Mouse (Mus musculus) gastrocnemius, postnatal 10 days (tissue): ENCODE results near the gene Klk1b3. TPM values are rescaled to one million over a fixed set of nuclear protein-coding genes. Genes with fewer than 3 reads are reported as not detected.
A peak's percentile ranks its signal among the peaks of the same experiment; 100 is the strongest.
"Not testable (repeated sequence)": the region's sequence is repeated elsewhere in the genome, so short reads cannot be mapped to it uniquely, and the experiment has no call there.

Source experiments
- DNase-seq: peaks from one replicate; pipeline ENCODE4 v3.0.0; 2021; ENCODE audit warnings: mixed read lengths
- long read RNA-seq, 2 experiments: library from polyadenylated mRNA; stranded (forward); transcript quantifications; one replicate each; pipeline ENCODE4 v2.0.0; 2021
- total RNA-seq, 2 experiments: library from RNA; stranded (reverse); gene quantifications; 2 replicates each; pipeline ENCODE4 v1.2.3; 2021

Gene Klk1b3
- not detected for total RNA-seq
- long read RNA-seq, experiment 1 = 0 reads
- long read RNA-seq, experiment 2 = 0 reads

- no peak for DNase-seq
These were observed at the start of gene Klk1b3 for GRCm38 (mm10) chr7:44197891-44198290. Gene Klk1b3, plus strand, starts transcription at chr7:44198191.

DNA sequence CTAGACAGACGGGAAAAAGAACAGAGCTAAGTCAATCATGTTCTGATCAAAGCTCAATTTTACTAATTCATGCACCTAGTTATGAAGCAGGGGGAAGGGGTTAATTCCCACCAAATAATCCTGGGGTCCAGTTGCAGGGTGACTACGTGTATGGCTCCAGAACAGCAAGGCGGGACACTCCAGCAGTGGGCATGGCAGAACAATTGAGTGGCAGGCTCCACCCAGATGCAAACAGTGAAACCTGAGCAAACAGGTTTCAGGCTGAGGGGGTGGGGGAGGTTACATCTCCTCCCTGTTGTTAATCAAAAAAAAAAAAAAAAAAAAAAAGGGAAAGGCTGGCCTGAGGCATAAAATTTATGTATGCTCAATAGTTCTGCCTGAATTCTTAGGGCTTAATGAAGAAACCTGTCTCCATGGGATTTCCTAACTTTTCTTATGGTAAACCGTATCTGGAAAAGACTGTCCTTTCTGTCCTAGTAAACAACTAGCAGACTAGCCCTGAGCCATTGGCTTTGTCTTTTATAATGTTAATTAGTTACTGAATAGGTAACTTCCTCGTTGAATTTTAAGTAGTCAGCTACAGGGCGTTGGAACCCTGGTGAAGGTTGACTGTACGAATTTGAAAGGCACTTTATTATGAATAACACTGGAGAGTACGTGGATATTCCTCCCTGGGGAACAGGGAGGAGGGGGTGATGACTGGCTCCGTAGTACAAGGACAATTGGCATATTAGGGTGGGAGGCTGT lies 18.5 kb upstream of the Klk1b3 start:
- no peak for DNase-seq

DNA sequence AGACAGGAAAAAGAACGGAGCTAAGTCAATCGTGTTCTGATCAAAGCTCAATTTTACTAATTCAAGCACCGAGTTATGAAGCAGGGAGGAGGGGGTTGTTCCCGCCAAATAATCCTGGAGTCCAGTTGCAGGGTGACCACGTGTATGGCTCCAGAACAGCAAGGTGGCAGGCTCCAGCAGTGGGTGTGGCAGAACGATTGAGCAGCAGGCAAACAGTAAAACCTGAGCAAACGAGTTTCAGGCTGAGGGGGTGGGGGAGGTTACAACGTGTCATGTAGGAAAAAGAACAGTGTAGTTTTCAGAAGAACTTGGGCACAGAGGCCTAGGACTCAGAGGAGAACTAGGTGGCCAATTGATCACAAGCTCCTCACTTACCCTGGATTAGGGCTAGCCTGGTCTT lies 11.5 kb upstream of the Klk1b3 start:
- DNase-seq = not testable (repeated sequence)

DNA sequence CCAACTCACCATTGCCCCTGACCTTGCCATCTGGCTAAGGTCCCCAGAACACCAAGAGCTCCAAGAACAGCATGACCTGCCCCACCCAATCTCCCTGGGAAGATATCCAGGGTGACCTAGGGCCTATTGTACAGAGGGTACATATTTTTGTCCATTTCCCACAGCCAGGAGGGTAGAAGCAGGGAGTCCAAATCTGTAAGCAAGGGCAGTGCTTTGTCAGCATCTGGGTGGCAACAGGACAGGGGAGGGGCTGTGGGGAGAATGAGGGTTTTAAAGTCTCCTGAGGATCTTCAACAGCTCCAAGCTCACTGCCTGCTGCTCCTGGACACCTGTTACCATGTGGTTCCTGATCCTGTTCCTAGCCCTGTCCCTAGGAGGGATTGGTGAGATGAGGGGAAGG lies 10.1 kb upstream of the Klk1b3 start, which contains the start of gene Klk1b24:
Klk1b24 (plus strand) TSS at position 301 of the 400 bp plus-strand sequence.
- DNase-seq = not testable (repeated sequence)

GRCm38 (mm10) chr7:44193466-44193865 lies 4.5 kb upstream of the Klk1b3 start:
- not testable (repeated sequence) for DNase-seq

DNA sequence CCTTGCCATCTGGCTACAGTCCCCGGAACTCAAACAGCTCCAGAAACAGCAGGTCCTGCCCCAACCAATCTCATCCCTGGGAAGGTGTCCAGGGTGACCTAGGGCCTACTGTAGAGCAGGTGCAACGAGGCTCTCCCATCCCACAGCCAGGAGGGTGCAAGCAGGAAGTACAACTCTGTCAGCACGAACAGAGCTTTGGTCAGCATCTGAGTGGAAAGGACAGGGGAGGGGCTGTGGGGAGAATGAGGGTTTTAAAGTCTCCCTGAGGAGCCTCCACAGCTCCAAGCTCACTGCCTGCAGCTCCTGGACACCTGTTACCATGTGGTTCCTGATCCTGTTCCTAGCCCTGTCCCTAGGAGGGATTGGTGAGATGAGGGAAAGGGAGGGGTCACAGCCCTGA lies 9.1 kb downstream of the Klk1b3 start, which contains the start of gene Klk1b4:
Klk1b4 (plus strand) TSS at position 301 of the 400 bp plus-strand sequence.
- DNase-seq = not testable (repeated sequence)

GRCm38 (mm10) chr7:44208307-44208706 lies 10.3 kb downstream of the Klk1b3 start:
- no peak for DNase-seq

- no peak for DNase-seq
These were observed 17.7 kb downstream of the Klk1b3 start, which contains the start of gene Klk1b5 for GRCm38 (mm10) chr7:44215645-44216044. Gene Klk1b5, plus strand, starts transcription at chr7:44215945.

DNA sequence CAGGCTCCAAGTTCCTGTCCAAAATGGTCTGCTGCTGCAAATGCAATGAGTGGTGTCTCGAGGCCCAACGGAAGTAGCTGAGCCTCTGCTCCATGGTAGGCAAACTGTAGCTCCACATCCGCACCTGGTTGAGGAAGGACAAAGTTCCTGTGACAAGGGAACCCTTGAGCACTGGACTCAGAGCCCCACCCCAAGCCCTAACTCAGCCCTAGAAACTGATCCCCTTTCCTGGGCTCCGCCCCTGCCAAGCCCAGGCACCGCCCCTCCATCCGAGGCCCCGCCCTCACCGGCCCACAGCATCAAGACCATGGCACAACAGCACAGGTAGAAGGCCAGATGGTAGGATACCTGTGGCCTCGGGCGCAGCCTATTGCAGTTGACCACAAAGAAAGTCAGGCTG lies 23.6 kb downstream of the Klk1b3 start:
- DNase-seq = not testable (repeated sequence)

DNA sequence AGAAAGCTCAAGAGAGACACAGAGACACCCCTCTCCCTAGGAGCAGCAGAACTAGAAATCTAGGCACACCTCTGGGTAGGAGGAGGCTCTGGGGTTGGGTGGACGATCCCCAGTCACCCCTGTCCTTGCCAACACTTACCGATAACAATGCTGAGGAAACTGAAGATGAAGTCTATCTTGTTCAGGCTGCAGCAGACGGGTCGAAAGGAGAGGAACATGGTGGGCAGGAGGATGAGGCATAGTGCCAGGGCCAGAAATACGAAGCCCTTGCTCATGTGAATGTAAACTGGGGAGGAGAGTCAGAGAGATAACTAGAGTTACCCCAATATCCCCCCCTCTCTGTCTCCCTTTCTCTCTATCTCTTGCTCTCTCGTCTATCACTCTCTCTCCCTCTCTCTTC lies 24.3 kb downstream of the Klk1b3 start:
- DNase-seq = not testable (repeated sequence)

DNA sequence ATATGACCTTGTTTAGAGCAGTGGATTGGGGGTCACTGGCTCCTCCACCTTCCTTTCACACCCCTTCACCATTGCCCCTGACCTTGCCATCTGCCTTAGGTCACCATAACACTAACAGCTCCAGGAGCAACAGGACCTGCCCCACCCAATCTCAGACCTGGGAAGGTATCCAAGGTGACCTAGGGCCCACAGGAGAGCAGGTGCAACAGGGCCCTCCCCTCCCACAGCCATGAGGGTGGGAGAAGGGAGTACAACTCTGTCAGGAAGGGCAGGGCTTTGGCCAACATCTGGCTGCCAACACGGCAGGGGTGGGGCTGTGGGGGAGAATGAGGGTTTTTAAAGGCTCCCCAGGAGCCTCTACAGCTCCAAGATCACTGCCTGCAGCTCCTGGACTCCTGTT lies 27.1 kb downstream of the Klk1b3 start, which contains the start of gene Klk1:
Klk1 (plus strand) TSS at position 285 of the 400 bp plus-strand sequence.
- DNase-seq = no peak

- DNase-seq = no peak
These were observed 37.9 kb downstream of the Klk1b3 start, which contains the start of gene Gm36864 for GRCm38 (mm10) chr7:44235909-44236308. Gene Gm36864, plus strand, starts transcription at chr7:44236177.

DNA sequence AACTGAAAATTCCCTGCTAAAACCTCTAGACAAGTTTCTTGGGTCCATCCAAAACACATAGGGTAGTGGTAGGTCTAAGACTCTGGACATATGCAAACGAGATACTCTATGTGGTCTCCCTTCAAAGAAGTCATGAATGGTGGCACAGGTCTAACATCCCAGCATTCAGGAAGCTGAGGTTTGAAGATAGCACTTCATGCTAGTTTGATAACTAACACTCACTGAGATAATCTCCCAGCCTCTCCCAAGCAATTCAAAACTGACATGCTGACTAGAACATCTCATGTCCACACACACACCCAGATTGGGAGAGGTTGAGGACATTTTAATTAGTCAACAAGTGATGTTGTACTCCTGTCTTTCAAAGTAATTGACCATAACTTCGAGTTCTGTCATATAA lies 41.9 kb downstream of the Klk1b3 start:
- no peak for DNase-seq

GRCm38 (mm10) chr7:44240712-44241111 lies 42.7 kb downstream of the Klk1b3 start:
- no peak for DNase-seq

- DNase-seq = no peak
These were observed 43.2 kb downstream of the Klk1b3 start for GRCm38 (mm10) chr7:44241163-44241562.

DNA sequence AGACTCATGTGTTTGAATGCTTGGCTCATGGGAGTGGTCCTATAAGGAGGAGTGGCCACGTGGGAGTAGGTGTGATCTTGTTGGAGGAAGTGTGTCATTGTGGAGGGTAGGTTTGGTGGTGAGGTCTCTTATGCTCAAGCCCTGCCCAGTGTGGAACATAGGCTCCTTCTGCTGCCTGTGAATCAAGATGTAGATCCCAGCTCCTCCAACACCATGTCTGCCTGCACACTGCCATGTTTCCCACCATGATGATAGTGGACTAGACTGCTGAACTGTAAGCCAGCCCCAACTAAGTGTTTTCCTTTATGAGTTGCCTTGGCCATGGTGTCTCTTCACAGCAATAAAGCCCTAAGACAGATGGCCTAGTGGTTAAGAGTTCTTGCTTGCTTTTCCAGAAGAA lies 46.1 kb downstream of the Klk1b3 start:
- DNase-seq = no peak

- DNase-seq = peak; percentile 92
These were observed 48.3 kb downstream of the Klk1b3 start, which contains the start of the genes 1700028J19Rik and 2410002F23Rik for GRCm38 (mm10) chr7:44246055-44246983. Gene 1700028J19Rik, minus strand, starts transcription at chr7:44246695. Gene 2410002F23Rik, plus strand, starts transcription at chr7:44246722.

DNA sequence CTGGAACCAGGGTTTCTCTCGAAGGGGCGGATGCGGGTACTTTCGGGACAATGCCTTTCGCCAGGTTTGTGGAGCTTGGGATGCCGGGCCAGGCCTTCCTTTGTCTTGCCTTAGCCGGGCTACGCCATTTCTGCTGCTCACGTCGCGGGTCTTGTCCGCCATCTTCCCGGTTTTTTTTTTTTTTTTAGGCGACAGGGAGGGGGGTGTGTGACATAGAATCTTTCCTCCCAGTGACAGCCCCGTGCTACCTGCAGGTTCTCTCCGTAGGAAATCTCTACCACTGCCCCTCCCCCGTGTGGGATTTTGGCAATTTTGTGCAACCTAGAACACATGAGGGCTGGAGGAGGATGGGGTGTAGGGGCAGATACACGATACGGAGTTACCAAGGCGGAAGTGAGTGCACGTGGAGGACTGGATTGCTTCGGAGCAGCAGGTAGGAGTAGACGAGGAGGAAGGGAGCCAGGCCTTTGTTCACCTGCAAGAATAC lies 49.0 kb downstream of the Klk1b3 start:
- DNase-seq = no peak

DNA sequence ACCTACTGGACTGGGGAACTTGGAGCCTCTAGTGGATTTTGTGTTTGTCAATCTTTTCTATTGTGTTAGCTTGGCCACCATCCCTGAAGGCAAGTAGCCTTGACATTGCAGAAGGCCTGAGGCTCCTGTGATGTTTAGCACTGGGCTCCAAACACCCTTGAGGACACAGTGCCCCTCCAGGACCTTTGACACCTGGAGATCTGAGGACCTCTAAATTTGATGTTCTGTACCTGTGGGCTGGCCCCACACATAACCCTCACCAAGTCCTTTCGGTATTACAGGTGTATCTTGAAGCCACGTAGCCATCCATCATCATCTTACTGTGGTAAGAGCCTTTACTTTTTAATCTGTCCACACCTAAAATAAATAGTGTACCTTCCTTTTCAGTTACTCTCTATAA lies 50.0 kb downstream of the Klk1b3 start:
- no peak for DNase-seq

- no peak for DNase-seq
These were observed 51.3 kb downstream of the Klk1b3 start for GRCm38 (mm10) chr7:44249248-44249647.

- DNase-seq = not testable (repeated sequence)
These were observed 52.8 kb downstream of the Klk1b3 start for GRCm38 (mm10) chr7:44250732-44251275.
